Comparison of ENCODE assay signal across 34 mouse cellular contexts in genomic region chr17:44893592-44893991, GRCm38 (mm10).
DNase-seq lines count a peak whose midpoint lies in the region; ATAC-seq and TF ChIP-seq lines count a peak whose summit lies in the region.
"Had no signal": no experiment of that assay in that cellular context is flagged by ENCODE, and none has a peak within 500 bp of the region (broad histone marks: within the 10 kb centered on the region; RNA-seq: fewer than 3 reads in every experiment).

No protein-coding gene starts in this region.

- H3K27ac ChIP-seq in MEL (ENCODE audit: control insufficient read depth, low read depth, low read length), result no peak overlapping the region
- H3K27ac ChIP-seq: embryonic facial prominence, embryonic 13.5 days; forebrain, embryonic 10.5 days; forebrain, embryonic 15.5 days; gastrocnemius, adult 2 months; hindbrain, embryonic 13.5 days; kidney, postnatal 0 days; limb, embryonic 10.5 days; limb, embryonic 15.5 days; liver, embryonic 13.5 days; midbrain, embryonic 10.5 days; midbrain, embryonic 15.5 days; stomach, postnatal 0 days had no signal

- no peaks in the 10 kb centered on the region for H3K9me3 ChIP-seq in MEL (replicated peaks; ENCODE audit: insufficient read depth, low read length)
- H3K9me3 ChIP-seq: embryonic facial prominence, embryonic 13.5 days; forebrain, embryonic 10.5 days; forebrain, embryonic 15.5 days; G1E; hindbrain, embryonic 13.5 days; limb, embryonic 10.5 days; limb, embryonic 15.5 days; liver, embryonic 13.5 days; midbrain, embryonic 10.5 days; midbrain, embryonic 15.5 days had no signal

- no peak for TF ChIP-seq RAD21 in MEL (IDR thresholded peaks at IDR 0.05; ENCODE audit: low read depth, low read length)

- no peak for ATAC-seq in frontal cortex, adult (ENCODE audit: low TSS enrichment)
- ATAC-seq: forebrain, embryonic 15.5 days; midbrain, embryonic 15.5 days had no signal

- H3K9ac ChIP-seq in MEL (ENCODE audit: control insufficient read depth, low read depth, low read length, poor library complexity, severe bottlenecking), result no peak overlapping the region
- H3K9ac ChIP-seq: embryonic facial prominence, embryonic 13.5 days; forebrain, embryonic 15.5 days; hindbrain, embryonic 13.5 days; limb, embryonic 15.5 days; liver, embryonic 13.5 days; midbrain, embryonic 15.5 days had no signal

- H3K36me3 ChIP-seq in MEL (ENCODE audit: control insufficient read depth in 1 of 2, insufficient read depth in 2 of 2, low read length in 2 of 2), result no peaks in the 10 kb centered on the region
- H3K36me3 ChIP-seq: embryonic facial prominence, embryonic 13.5 days; forebrain, embryonic 10.5 days; forebrain, embryonic 15.5 days; G1E; hindbrain, embryonic 13.5 days; limb, embryonic 10.5 days; limb, embryonic 15.5 days; liver, embryonic 13.5 days; midbrain, embryonic 10.5 days; midbrain, embryonic 15.5 days had no signal

- no peak for TF ChIP-seq CTCF in MEL (IDR thresholded peaks at IDR 0.05 in 2 of 3, conservative IDR thresholded peaks at IDR 0.05 in 1 of 3; ENCODE audit: control insufficient read depth in 1 of 3, insufficient read depth in 1 of 3, low read depth in 2 of 3, low read length in 3 of 3, poor library complexity in 1 of 3, severe bottlenecking in 1 of 3)
- TF ChIP-seq CTCF in lung, adult 2 months (IDR thresholded peaks at IDR 0.05; ENCODE audit: insufficient read depth, low read length), result no peak

- no peaks in the 10 kb centered on the region for H3K4me1 ChIP-seq in MEL (ENCODE audit: control insufficient read depth in 1 of 2, insufficient read depth in 2 of 2, low read length in 2 of 2)
- no peaks in the 10 kb centered on the region for H3K4me1 ChIP-seq in lung, adult 2 months (ENCODE audit: control insufficient read depth, insufficient read depth, low read length)
- H3K4me1 ChIP-seq: embryonic facial prominence, embryonic 13.5 days; forebrain, embryonic 10.5 days; forebrain, embryonic 15.5 days; hindbrain, embryonic 13.5 days; limb, embryonic 10.5 days; limb, embryonic 15.5 days; midbrain, embryonic 10.5 days; midbrain, embryonic 15.5 days had no signal

- H3K79me2 ChIP-seq in MEL (ENCODE audit: control insufficient read depth, insufficient read depth, low read length, poor library complexity), result no peaks in the 10 kb centered on the region

- no peak overlapping the region for H3K4me3 ChIP-seq in MEL (ENCODE audit: control insufficient read depth in 1 of 2, insufficient read depth in 1 of 2, low read depth in 2 of 2, low read length in 2 of 2)
- no peak overlapping the region for H3K4me3 ChIP-seq in lung, adult 2 months (replicated peaks; ENCODE audit: extremely low read depth, low read depth, low read length)
- H3K4me3 ChIP-seq: embryonic facial prominence, embryonic 13.5 days; forebrain, embryonic 10.5 days; forebrain, embryonic 15.5 days; gastrocnemius, adult 2 months; hindbrain, embryonic 13.5 days; limb, embryonic 10.5 days; limb, embryonic 15.5 days; liver, embryonic 13.5 days; midbrain, embryonic 10.5 days; midbrain, embryonic 15.5 days had no signal

- 21% methylated on average over 1 of the region's 1 CpGs for WGBS in lung, adult 2 months

- no peak for TF ChIP-seq EP300 in MEL (IDR thresholded peaks at IDR 0.05; ENCODE audit: low read depth in 1 of 2, low read length in 2 of 2)

- peak; percentile 44 for DNase-seq in CD4-positive, CD25-positive, alpha-beta regulatory T cell, adult 2 months (ENCODE audit: low read depth, low spot score)
- peak; percentile 10 for DNase-seq in MEL (ENCODE audit: low read depth, low spot score)
- DNase-seq in c-Kit-positive CD71-negative TER-119-negative erythroid progenitor cells, embryonic 14.5 days (ENCODE audit: low read depth), result peak; percentile 3
- no peak for DNase-seq in lung, adult 2 months
- DNase-seq in lung, postnatal 25 days (ENCODE audit: low spot score), result no peak
- DNase-seq: adrenal gland, postnatal 10 days; cerebellum, adult 11 months; cerebellum, adult 9-11 months; gastrocnemius, adult 2 months; gastrocnemius, postnatal 36 days; heart, adult 18-20 months; heart, postnatal 36 days; kidney, adult 8-10 months; kidney, postnatal 4 days; layer of hippocampus, postnatal 36 days; liver, embryonic 13.5 days; lung, adult 18-20 months; lung, postnatal 10 days; right cerebral cortex, adult 18-20 months; right cerebral cortex, postnatal 4 days; thymus, adult 18-20 months; thymus, postnatal 4 days had no signal

- TF ChIP-seq POLR2A in MEL (IDR thresholded peaks at IDR 0.05; ENCODE audit: control insufficient read depth in 1 of 2, insufficient read depth in 1 of 2, low read depth in 1 of 2, low read length in 2 of 2, poor library complexity in 1 of 2), result no peak
- TF ChIP-seq POLR2A in lung, adult 2 months (IDR thresholded peaks at IDR 0.05; ENCODE audit: borderline replicate concordance, extremely low read depth, low read depth, low read length), result no peak

- H3K27me3 ChIP-seq in MEL (ENCODE audit: control insufficient read depth in 1 of 2, insufficient read depth in 2 of 2, low read length in 2 of 2), result no peaks in the 10 kb centered on the region
- H3K27me3 ChIP-seq: embryonic facial prominence, embryonic 13.5 days; forebrain, embryonic 15.5 days; hindbrain, embryonic 13.5 days; limb, embryonic 15.5 days; liver, embryonic 13.5 days; midbrain, embryonic 15.5 days had no signal

TF ChIP-seq in MEL, 35 proteins besides CTCF, POLR2A, EP300 and RAD21:
- TF ChIP-seq ZMIZ1 (IDR thresholded peaks at IDR 0.05; ENCODE audit: low read depth, low read length) (no peak), ZNF384 (IDR thresholded peaks at IDR 0.05; ENCODE audit: low read depth, low read length) (no peak), TBP (IDR thresholded peaks at IDR 0.05; ENCODE audit: low read depth, low read length) (no peak), POLR2AphosphoS5 (IDR thresholded peaks at IDR 0.05; ENCODE audit: borderline replicate concordance, low read depth, low read length) (no peak), GABPA (IDR thresholded peaks at IDR 0.05; ENCODE audit: low read depth, low read length) (no peak), RCOR1 (IDR thresholded peaks at IDR 0.05; ENCODE audit: low read depth, low read length) (no peak), MAZ (IDR thresholded peaks at IDR 0.05; ENCODE audit: low read depth, low read length) (no peak), HCFC1 (IDR thresholded peaks at IDR 0.05; ENCODE audit: low read depth, low read length) (no peak), ELF1 (IDR thresholded peaks at IDR 0.05; ENCODE audit: low read depth, low read length) (no peak), MAFK (IDR thresholded peaks at IDR 0.05; ENCODE audit: borderline replicate concordance, low read depth, low read length) (no peak), NELFE (IDR thresholded peaks at IDR 0.05; ENCODE audit: low read depth, low read length) (no peak), ZKSCAN1 (IDR thresholded peaks at IDR 0.05; ENCODE audit: low read depth, low read length) (no peak)

Comparison
In these comparisons a context has a peak if more than half of its experiments do, and no peak if none do; other contexts are left out.
1. DNase-seq: peak in CD4-positive, CD25-positive, alpha-beta regulatory T cell, adult 2 months (single experiment), MEL (single experiment) and c-Kit-positive CD71-negative TER-119-negative erythroid progenitor cells, embryonic 14.5 days (single experiment); none in lung, adult 2 months (single experiment) and lung, postnatal 25 days (single experiment).